In genomic region chr10:67360793-67361192, GRCm38 (mm10) we compare ENCODE assay signal across 12 mouse cellular contexts.
DNase-seq lines count a peak whose midpoint lies in the region; TF ChIP-seq lines count a peak whose summit lies in the region.
"Had no signal": no experiment of that assay in that cellular context is flagged by ENCODE, and none has a peak within 500 bp of the region (broad histone marks: within the 10 kb centered on the region; RNA-seq: fewer than 3 reads in every experiment).

No protein-coding gene starts in this region.

- TF ChIP-seq POLR2A in embryonic fibroblast, embryonic 13.5 days (IDR thresholded peaks at IDR 0.05; ENCODE audit: low read depth, low read length) = no peak

- peak; percentile 95 for DNase-seq in Muller cell, postnatal 12 days (ENCODE audit: inconsistent ontology term)
- DNase-seq in layer of hippocampus, adult 9-11 months = peak; percentile 67
- DNase-seq in right cerebral cortex, adult 2 months (ENCODE audit: low spot score in 2 of 2) = peak; percentile 86
- no peak for DNase-seq in heart, adult 18-20 months
- DNase-seq in spleen, postnatal 14 days (ENCODE audit: low spot score in 2 of 2) = no peak
- no peak for DNase-seq in ovary, postnatal 36 days (ENCODE audit: low spot score)
- DNase-seq: cerebellum, postnatal 25 days; lung, adult 2 months had no signal

- peaks cover 9% of the 10 kb centered on the region for H3K4me1 ChIP-seq in embryonic fibroblast, embryonic 13.5 days (ENCODE audit: control insufficient read depth, insufficient read depth, low read length)
- H3K4me1 ChIP-seq: embryonic facial prominence, embryonic 12.5 days; hindbrain, embryonic 15.5 days; limb, embryonic 12.5 days had no signal

- H3K27ac ChIP-seq in embryonic fibroblast, embryonic 13.5 days (ENCODE audit: insufficient read depth, low read length) = peak overlapping the region; percentile 55; the same call in 1 of the 2 replicates
- H3K27ac ChIP-seq: embryonic facial prominence, embryonic 12.5 days; hindbrain, embryonic 15.5 days; limb, embryonic 12.5 days had no signal

- TF ChIP-seq CTCF in embryonic fibroblast, embryonic 13.5 days (IDR thresholded peaks at IDR 0.05; ENCODE audit: borderline replicate concordance, insufficient read depth, low read length) = no peak

- no peak overlapping the region for H3K4me3 ChIP-seq in embryonic fibroblast, embryonic 13.5 days (ENCODE audit: insufficient read depth, low read length)
- H3K4me3 ChIP-seq: embryonic facial prominence, embryonic 12.5 days; hindbrain, embryonic 15.5 days; limb, embryonic 12.5 days had no signal

Comparison
In these comparisons a context has a peak if more than half of its experiments do, and no peak if none do; other contexts are left out.
1. DNase-seq: peak in Muller cell, postnatal 12 days (single experiment), layer of hippocampus, adult 9-11 months (single experiment) and right cerebral cortex, adult 2 months (2 of 2); none in heart, adult 18-20 months (0 of 2), spleen, postnatal 14 days (0 of 2) and ovary, postnatal 36 days (single experiment).